Mouse (Mus musculus): ENCODE data around the gene Rbfox3. TPM values are rescaled to one million over a fixed set of nuclear protein-coding genes. Genes with fewer than 3 reads are reported as not detected.

The Rbfox3 gene
- polyA plus RNA-seq, 1 experiment from 2014 or later, result 0.79 TPM

- Histone ChIP-seq H3K9ac (no peak overlapping the region), H3K36me3 (no peaks in the 10 kb centered on the region), H3K4me2 (no peak overlapping the region), H3K4me3 (replicated peaks) (no peak overlapping the region), H3K27ac (peak overlapping the region; percentile 49), H3K4me1 (peaks cover 38% of the 10 kb centered on the region), H3K9me3 (replicated peaks) (no peaks in the 10 kb centered on the region), H3K27me3 (0 out of 2 replicates have a peak, but pooled peaks cover 4% of the 10 kb centered on the region)
- WGBS, result 54% methylated on average over 12 of the region's 12 CpGs
- no peak for ATAC-seq (replicated peaks; ENCODE audit: low FRiP score)
Observed at GRCm38 (mm10) chr11:118540411-118541026, 370.9 kb downstream of the Rbfox3 start.

GRCm38 (mm10) chr11:118538008-118538407, 373.4 kb downstream of the Rbfox3 start:
- no peaks in the 10 kb centered on the region for H3K36me3 ChIP-seq
- 0 out of 2 replicates have a peak, but pooled peaks cover 4% of the 10 kb centered on the region for H3K27me3 ChIP-seq
- H3K4me1 ChIP-seq, result peaks cover 63% of the 10 kb centered on the region
- WGBS, result 81% methylated on average over 11 of the region's 11 CpGs
- H3K9me3 ChIP-seq (replicated peaks), result no peaks in the 10 kb centered on the region
- no peak overlapping the region for H3K27ac ChIP-seq
- no peak overlapping the region for H3K4me2 ChIP-seq
- no peak for ATAC-seq (replicated peaks; ENCODE audit: low FRiP score)
- H3K4me3 ChIP-seq (replicated peaks), result no peak overlapping the region
- H3K9ac ChIP-seq, result no peak overlapping the region

- Histone ChIP-seq H3K36me3 (no peaks in the 10 kb centered on the region), H3K9me3 (replicated peaks) (no peaks in the 10 kb centered on the region), H3K9ac (no peak overlapping the region), H3K4me2 (no peak overlapping the region), H3K27me3 (0 out of 2 replicates have a peak, but pooled peaks cover 4% of the 10 kb centered on the region), H3K4me1 (peaks cover 69% of the 10 kb centered on the region), H3K4me3 (replicated peaks) (no peak overlapping the region), H3K27ac (no peak overlapping the region)
- ATAC-seq (replicated peaks; ENCODE audit: low FRiP score), result peak; percentile 55
- WGBS, result 15% methylated on average over 18 of the region's 18 CpGs
Observed at GRCm38 (mm10) chr11:118534382-118535092, 376.9 kb downstream of the Rbfox3 start.

- H3K4me1 ChIP-seq, result peaks cover 68% of the 10 kb centered on the region
- H3K9me3 ChIP-seq (replicated peaks), result no peaks in the 10 kb centered on the region
- H3K4me3 ChIP-seq (replicated peaks), result no peak overlapping the region
- H3K27ac ChIP-seq, result no peak overlapping the region
- peaks cover 7% of the 10 kb centered on the region; the same call in 1 of the 2 replicates for H3K27me3 ChIP-seq
- WGBS, result 56% methylated on average over 8 of the region's 8 CpGs
- no peak for ATAC-seq (replicated peaks; ENCODE audit: low FRiP score)
- no peak overlapping the region for H3K9ac ChIP-seq
- no peak overlapping the region for H3K4me2 ChIP-seq
- H3K36me3 ChIP-seq, result no peaks in the 10 kb centered on the region
Observed at GRCm38 (mm10) chr11:118530313-118530712, 381.1 kb downstream of the Rbfox3 start.

GRCm38 (mm10) chr11:118528761-118529160, 382.6 kb downstream of the Rbfox3 start:
- Histone ChIP-seq H3K4me3 (replicated peaks) (no peak overlapping the region), H3K27me3 (peaks cover 7% of the 10 kb centered on the region; the same call in 1 of the 2 replicates), H3K4me1 (peaks cover 64% of the 10 kb centered on the region), H3K9me3 (replicated peaks) (no peaks in the 10 kb centered on the region), H3K27ac (no peak overlapping the region), H3K36me3 (no peaks in the 10 kb centered on the region), H3K4me2 (no peak overlapping the region), H3K9ac (no peak overlapping the region)
- 92% methylated on average over 9 of the region's 9 CpGs for WGBS
- no peak for ATAC-seq (replicated peaks; ENCODE audit: low FRiP score)

- Histone ChIP-seq H3K27me3 (peaks cover 7% of the 10 kb centered on the region; the same call in 1 of the 2 replicates), H3K4me3 (replicated peaks) (no peak overlapping the region), H3K9me3 (replicated peaks) (no peaks in the 10 kb centered on the region), H3K27ac (0 out of 2 replicates have a peak overlapping the region, but pooled peaks have one; percentile 61), H3K4me1 (peaks cover 36% of the 10 kb centered on the region), H3K4me2 (no peak overlapping the region), H3K9ac (no peak overlapping the region), H3K36me3 (no peaks in the 10 kb centered on the region)
- WGBS, result 7% methylated on average over 11 of the region's 11 CpGs
- 0 out of 2 replicates have a peak, but pooled peaks have one; percentile 16 for ATAC-seq (replicated peaks; ENCODE audit: low FRiP score)
Observed at GRCm38 (mm10) chr11:118525059-118525458, 386.3 kb downstream of the Rbfox3 start.

GRCm38 (mm10) chr11:118523496-118524145, 387.8 kb downstream of the Rbfox3 start:
- ATAC-seq (replicated peaks; ENCODE audit: low FRiP score), result no peak; the same call in 1 of the 2 replicates
- no peak overlapping the region for H3K9ac ChIP-seq
- H3K9me3 ChIP-seq (replicated peaks), result no peaks in the 10 kb centered on the region
- no peak overlapping the region for H3K4me2 ChIP-seq
- WGBS, result 81% methylated on average over 4 of the region's 4 CpGs
- H3K4me1 ChIP-seq, result peaks cover 35% of the 10 kb centered on the region
- no peak overlapping the region for H3K4me3 ChIP-seq (replicated peaks)
- H3K27ac ChIP-seq, result no peak overlapping the region
- H3K36me3 ChIP-seq, result no peaks in the 10 kb centered on the region
- peaks cover 7% of the 10 kb centered on the region; the same call in 1 of the 2 replicates for H3K27me3 ChIP-seq

GRCm38 (mm10) chr11:118520932-118521331, 390.5 kb downstream of the Rbfox3 start:
- Histone ChIP-seq H3K4me3 (replicated peaks) (no peak overlapping the region), H3K9ac (no peak overlapping the region), H3K27me3 (peaks cover 13% of the 10 kb centered on the region; the same call in 1 of the 2 replicates), H3K4me1 (peaks cover 29% of the 10 kb centered on the region), H3K36me3 (no peaks in the 10 kb centered on the region), H3K9me3 (replicated peaks) (no peaks in the 10 kb centered on the region), H3K27ac (no peak overlapping the region), H3K4me2 (no peak overlapping the region)
- ATAC-seq (replicated peaks; ENCODE audit: low FRiP score), result no peak
- WGBS, result 85% methylated on average over 2 of the region's 2 CpGs

- H3K27ac ChIP-seq, result no peak overlapping the region
- no peak overlapping the region for H3K4me2 ChIP-seq
- WGBS, result 64% methylated on average over 5 of the region's 5 CpGs
- H3K4me3 ChIP-seq (replicated peaks), result no peak overlapping the region
- peaks cover 22% of the 10 kb centered on the region for H3K4me1 ChIP-seq
- H3K36me3 ChIP-seq, result no peaks in the 10 kb centered on the region
- H3K9ac ChIP-seq, result no peak overlapping the region
- peaks cover 18% of the 10 kb centered on the region; the same call in 1 of the 2 replicates for H3K27me3 ChIP-seq
- no peak for ATAC-seq (replicated peaks; ENCODE audit: low FRiP score)
- H3K9me3 ChIP-seq (replicated peaks), result no peaks in the 10 kb centered on the region
Observed at GRCm38 (mm10) chr11:118520251-118520650, 391.1 kb downstream of the Rbfox3 start.

- no peak overlapping the region for H3K9ac ChIP-seq
- no peaks in the 10 kb centered on the region for H3K9me3 ChIP-seq (replicated peaks)
- no peaks in the 10 kb centered on the region for H3K36me3 ChIP-seq
- H3K27ac ChIP-seq, result no peak overlapping the region
- no peak for ATAC-seq (replicated peaks; ENCODE audit: low FRiP score)
- peaks cover 11% of the 10 kb centered on the region; the same call in 1 of the 2 replicates for H3K4me1 ChIP-seq
- H3K27me3 ChIP-seq, result peaks cover 24% of the 10 kb centered on the region; the same call in 1 of the 2 replicates
- no peak overlapping the region for H3K4me2 ChIP-seq
- 50% methylated on average over 7 of the region's 7 CpGs for WGBS
- no peak overlapping the region for H3K4me3 ChIP-seq (replicated peaks)
Observed at GRCm38 (mm10) chr11:118518743-118519142, 392.7 kb downstream of the Rbfox3 start.

GRCm38 (mm10) chr11:118517924-118518323, 393.5 kb downstream of the Rbfox3 start:
- Histone ChIP-seq H3K4me1 (peaks cover 17% of the 10 kb centered on the region; the same call in 1 of the 2 replicates), H3K9me3 (replicated peaks) (no peaks in the 10 kb centered on the region), H3K4me2 (no peak overlapping the region), H3K4me3 (replicated peaks) (no peak overlapping the region), H3K27ac (no peak overlapping the region), H3K36me3 (no peaks in the 10 kb centered on the region), H3K9ac (no peak overlapping the region), H3K27me3 (peaks cover 29% of the 10 kb centered on the region; the same call in 1 of the 2 replicates)
- ATAC-seq (replicated peaks; ENCODE audit: low FRiP score), result no peak
- 82% methylated on average over 7 of the region's 7 CpGs for WGBS

Data from kidney, embryonic 15.5 days (tissue).